Mouse (Mus musculus) midbrain, embryonic 11.5 days (tissue): ENCODE results near the gene Nr2f2. TPM values are rescaled to one million over a fixed set of nuclear protein-coding genes. Genes with fewer than 3 reads are reported as not detected.

Source experiments
- ATAC-seq: fragments of 200-750 bp; cut with Nextera tagmentation; 2 replicates; pipeline ENCODE4 v1.8.0; 2017; ENCODE audit warnings: moderate TSS enrichment, moderate library complexity; ENCODE audit not compliant: low FRiP score
- DNase-seq: peaks from one replicate; pipeline ENCODE4 v3.0.0; 2015; ENCODE audit warnings: low spot score; ENCODE audit errors: missing footprints
- H3K27ac ChIP-seq: fragments of 300-500 bp; sonication (generic); 2 replicates; pipeline ENCODE4 v1.5.1; 2014; ENCODE audit warnings: low read depth, low read length
- H3K27me3 ChIP-seq: fragments of 300-500 bp; sonication (generic); 2 replicates; pipeline ENCODE4 v1.6.1; 2014; ENCODE audit warnings: mild to moderate bottlenecking, low read length, moderate library complexity, mixed read lengths; ENCODE audit not compliant: control insufficient read depth, insufficient read depth
- H3K36me3 ChIP-seq: fragments of 300-500 bp; sonication (generic); 2 replicates; pipeline ENCODE4 v1.6.1; 2014; ENCODE audit warnings: mild to moderate bottlenecking, low read length, moderate library complexity, mixed read lengths; ENCODE audit not compliant: control insufficient read depth, insufficient read depth
- H3K4me1 ChIP-seq: fragments of 300-500 bp; sonication (generic); 2 replicates; pipeline ENCODE4 v1.6.1; 2014; ENCODE audit warnings: low read length; ENCODE audit not compliant: control insufficient read depth, insufficient read depth
- H3K4me2 ChIP-seq: fragments of 300-500 bp; sonication (generic); 2 replicates; pipeline ENCODE4 v1.6.1; 2014; ENCODE audit warnings: mild to moderate bottlenecking, moderate library complexity
- H3K4me3 ChIP-seq: fragments of 300-500 bp; sonication (generic); 2 replicates; pipeline ENCODE4 v1.5.1; 2014; ENCODE audit warnings: low read depth, low read length
- H3K9ac ChIP-seq: fragments of 300-500 bp; sonication (generic); 2 replicates; pipeline ENCODE4 v1.6.1; 2014; ENCODE audit warnings: low read length
- H3K9me3 ChIP-seq: fragments of 300-500 bp; sonication (generic); 2 replicates; pipeline ENCODE4 v1.6.1; 2016; ENCODE audit warnings: low read length; ENCODE audit not compliant: control insufficient read depth
- WGBS: fragments of 180-500 bp; shearing (Covaris S2); extraction: QIAGEN DNeasy Blood & Tissue Kit; methylation state at CpG from one replicate; pipeline ENCODE4 v1.1.7; 2014; 5-methylcytosine and 5-hydroxymethylcytosine counted together
- polyA plus RNA-seq: library from polyadenylated mRNA; unstranded; fragments of >200 nt; fragmentation: Nextera tagmentation; extraction: Ambion mirVana; gene quantifications from 2 replicates; pipeline ENCODE4 v1.2.1, GENCODE M21; 2014

The Nr2f2 gene
- polyA plus RNA-seq, 1 experiment from 2014 or later = 114 TPM

DNA sequence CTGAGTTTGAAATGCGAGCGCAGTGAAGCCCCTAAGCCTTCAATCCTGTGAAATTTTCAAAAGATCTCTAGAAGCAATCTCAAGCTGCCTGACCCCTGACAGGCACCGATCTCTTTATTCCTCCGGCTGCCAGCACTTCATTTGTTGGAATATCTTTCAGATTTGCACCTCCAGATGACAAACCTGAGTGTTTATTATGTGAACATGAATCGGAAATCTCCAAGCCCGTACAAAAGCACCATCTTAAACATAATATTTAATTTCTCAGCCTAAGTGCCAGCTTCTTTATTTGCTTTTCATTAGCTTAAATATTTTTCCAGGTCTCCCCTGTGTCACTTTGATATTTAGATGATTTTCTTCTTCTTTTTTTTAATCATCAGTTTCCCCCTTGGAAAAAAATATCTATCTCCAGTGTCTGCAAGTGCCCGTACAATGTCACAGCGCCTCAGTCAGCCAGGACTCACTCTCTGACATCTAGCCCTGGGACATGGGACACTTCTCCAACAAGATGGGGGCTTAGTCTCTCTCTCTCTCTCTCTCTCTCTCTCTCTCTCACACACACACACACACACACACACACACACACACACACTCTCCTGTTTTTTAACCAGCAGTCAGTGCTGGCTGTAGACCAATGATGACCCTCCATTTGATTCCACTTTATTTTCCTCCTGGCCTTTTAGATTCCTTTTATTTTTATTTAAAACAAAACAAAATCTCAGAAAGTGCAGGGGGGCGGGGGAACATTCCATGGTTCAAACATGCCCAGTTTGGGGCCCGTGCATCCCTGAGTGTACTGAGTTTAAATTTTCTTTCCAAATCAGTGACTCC lies 38.1 kb downstream of the Nr2f2 start:
- 4% methylated on average over 10 of the region's 10 CpGs for WGBS
- H3K36me3 ChIP-seq = no peaks in the 10 kb centered on the region
- H3K9me3 ChIP-seq = no peaks in the 10 kb centered on the region
- ATAC-seq (no peak), DNase-seq (peak; percentile 92)
- H3K9ac ChIP-seq = peak overlapping the region; percentile 54; the same call in 1 of the 2 replicates
- H3K4me1 ChIP-seq = peaks cover 12% of the 10 kb centered on the region
- peaks cover 91% of the 10 kb centered on the region for H3K27me3 ChIP-seq
- peak overlapping the region; percentile 62 for H3K27ac ChIP-seq
- H3K4me2 ChIP-seq = peak overlapping the region; percentile 69
- H3K4me3 ChIP-seq = peak overlapping the region; percentile 0; the same call in 1 of the 2 replicates

DNA sequence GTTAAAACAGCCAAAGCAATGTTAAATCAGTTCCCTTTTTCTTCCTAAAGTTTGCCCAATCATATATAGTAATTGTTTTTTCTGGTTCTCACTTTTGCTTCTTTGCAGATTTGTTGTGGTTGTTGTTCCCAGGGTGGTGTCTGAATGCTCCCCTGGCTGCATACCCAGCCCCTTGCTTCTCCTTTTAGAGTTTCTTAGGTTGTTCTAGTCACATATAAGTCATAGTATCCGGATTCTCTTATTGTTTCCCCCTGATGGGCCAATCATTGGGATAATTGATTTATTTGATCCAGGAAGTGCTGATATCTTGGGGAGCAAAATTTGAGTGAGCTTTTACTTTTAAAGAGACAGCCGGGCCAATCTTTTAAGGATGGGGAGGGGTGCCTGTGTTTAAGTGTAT lies 39.3 kb downstream of the Nr2f2 start:
- Histone ChIP-seq H3K27ac (0 out of 2 replicates have a peak overlapping the region, but pooled peaks have one; percentile 8), H3K4me1 (peaks cover 6% of the 10 kb centered on the region; the same call in 1 of the 2 replicates), H3K36me3 (no peaks in the 10 kb centered on the region), H3K9me3 (no peaks in the 10 kb centered on the region), H3K27me3 (peaks cover 91% of the 10 kb centered on the region), H3K4me2 (peak overlapping the region; percentile 69), H3K9ac (peak overlapping the region; percentile 49; the same call in 1 of the 2 replicates), H3K4me3 (peak overlapping the region; percentile 18; the same call in 1 of the 2 replicates)
- ATAC-seq = no peak
- peak; percentile 91 for DNase-seq
- WGBS = 2% methylated on average over 2 of the region's 2 CpGs

DNA sequence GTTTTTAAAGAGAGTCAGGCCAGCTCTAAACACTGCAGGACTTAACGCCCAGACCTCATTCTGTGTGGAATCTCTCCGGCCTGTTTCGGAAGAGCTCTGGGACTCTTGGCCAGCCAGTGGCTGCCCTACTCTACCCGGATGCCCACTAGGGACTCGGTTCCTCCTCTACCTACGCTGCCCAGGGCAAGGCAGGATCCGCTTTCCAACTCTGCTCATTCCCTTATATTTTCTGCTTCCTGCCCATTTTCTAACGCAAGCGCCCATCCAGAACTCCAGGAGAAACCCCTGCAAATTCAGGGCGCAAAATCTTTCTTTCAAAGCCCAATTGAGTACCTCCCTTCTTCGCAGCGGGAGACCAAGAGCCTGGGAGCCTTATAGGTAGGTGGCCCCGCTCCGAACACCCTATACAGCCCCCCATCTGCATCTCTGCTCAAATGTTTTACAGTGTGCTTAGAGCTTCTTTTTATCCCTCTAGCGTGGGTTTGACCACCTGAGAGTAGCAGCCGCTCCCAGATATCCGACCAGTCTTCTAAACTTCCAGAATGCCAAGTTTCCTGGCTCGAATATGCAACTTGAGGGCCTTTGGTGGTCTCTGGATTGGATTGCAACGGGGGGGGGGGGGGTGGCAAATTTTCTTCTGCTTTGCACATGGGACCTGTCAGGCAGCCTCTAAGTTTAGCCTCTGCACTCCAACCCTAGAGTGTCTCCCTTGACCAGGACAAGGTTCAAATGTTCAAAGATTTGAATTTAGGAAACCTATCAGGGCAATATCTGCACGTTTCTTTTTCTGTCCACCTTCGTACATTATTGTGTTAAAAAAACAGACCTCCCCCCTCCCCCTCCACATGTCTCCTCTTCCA lies 40.1 kb downstream of the Nr2f2 start:
- Histone ChIP-seq H3K4me3 (peak overlapping the region; percentile 18), H3K4me1 (peaks cover 4% of the 10 kb centered on the region; the same call in 1 of the 2 replicates), H3K36me3 (no peaks in the 10 kb centered on the region), H3K27me3 (peaks cover 88% of the 10 kb centered on the region), H3K27ac (peak overlapping the region; percentile 46), H3K9me3 (no peaks in the 10 kb centered on the region), H3K4me2 (peak overlapping the region; percentile 69), H3K9ac (peak overlapping the region; percentile 49)
- DNase-seq (peak; percentile 95), ATAC-seq (no peak)
- WGBS = under 1% methylated on average over 21 of the region's 21 CpGs

DNA sequence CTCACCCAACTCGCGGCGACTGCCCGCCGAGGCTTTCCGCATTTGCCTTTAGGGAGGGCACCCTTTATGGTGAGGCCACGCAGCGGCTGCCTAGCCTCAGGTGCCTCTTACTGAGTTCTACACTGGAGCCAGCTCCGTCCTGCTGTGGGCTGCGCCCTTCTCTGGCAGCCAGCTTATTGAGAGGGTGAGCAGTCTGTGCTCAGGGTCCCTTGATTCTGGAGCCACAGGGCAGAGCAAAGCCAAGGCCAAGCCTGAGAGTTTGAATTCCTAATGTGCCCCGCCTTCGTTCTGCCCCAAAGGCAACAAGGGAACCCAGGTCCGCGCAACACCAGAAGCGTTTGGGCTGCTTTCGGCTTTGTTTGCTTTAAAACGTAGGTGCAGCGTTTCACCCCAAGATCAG lies 41.2 kb downstream of the Nr2f2 start:
- H3K9ac ChIP-seq = peak overlapping the region; percentile 17
- peaks cover 83% of the 10 kb centered on the region for H3K27me3 ChIP-seq
- no peaks in the 10 kb centered on the region for H3K9me3 ChIP-seq
- H3K4me1 ChIP-seq = no peaks in the 10 kb centered on the region; the same call in 1 of the 2 replicates
- H3K27ac ChIP-seq = peak overlapping the region; percentile 56; the same call in 1 of the 2 replicates
- H3K4me2 ChIP-seq = peak overlapping the region; percentile 69
- under 1% methylated on average over 18 of the region's 18 CpGs for WGBS
- H3K36me3 ChIP-seq = no peaks in the 10 kb centered on the region
- DNase-seq (peak; percentile 96), ATAC-seq (peak; percentile 36; the same call in 1 of the 2 replicates)
- H3K4me3 ChIP-seq = peak overlapping the region; percentile 18

DNA sequence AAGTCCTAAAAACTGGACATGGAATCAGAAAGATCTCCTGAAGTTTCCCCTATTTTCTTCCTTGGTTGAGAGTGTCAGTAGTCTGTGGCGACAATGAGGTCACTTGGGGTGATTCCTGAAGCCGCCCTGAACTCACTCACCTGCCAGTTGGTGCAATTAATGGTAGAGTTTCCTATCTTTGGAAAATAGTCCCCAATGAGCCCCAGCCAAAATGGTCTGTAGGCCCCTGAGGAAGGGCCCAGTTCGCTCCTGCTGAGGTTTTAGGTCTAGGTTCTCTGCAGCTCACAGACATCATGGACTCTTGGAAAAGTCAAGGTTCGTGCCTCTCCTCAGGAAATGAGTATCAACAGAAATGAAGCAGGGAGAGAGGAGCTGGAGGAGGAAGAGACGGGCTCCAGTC lies 42.0 kb downstream of the Nr2f2 start:
- no peak overlapping the region for H3K27ac ChIP-seq
- H3K4me2 ChIP-seq = peak overlapping the region; percentile 69
- H3K9me3 ChIP-seq = no peaks in the 10 kb centered on the region
- peak overlapping the region; percentile 6; the same call in 1 of the 2 replicates for H3K9ac ChIP-seq
- no peaks in the 10 kb centered on the region for H3K36me3 ChIP-seq
- H3K4me1 ChIP-seq = no peaks in the 10 kb centered on the region
- no peak overlapping the region for H3K4me3 ChIP-seq
- ATAC-seq (no peak), DNase-seq (peak; percentile 92)
- WGBS = 9% methylated on average over 5 of the region's 5 CpGs
- H3K27me3 ChIP-seq = peaks cover 80% of the 10 kb centered on the region

DNA sequence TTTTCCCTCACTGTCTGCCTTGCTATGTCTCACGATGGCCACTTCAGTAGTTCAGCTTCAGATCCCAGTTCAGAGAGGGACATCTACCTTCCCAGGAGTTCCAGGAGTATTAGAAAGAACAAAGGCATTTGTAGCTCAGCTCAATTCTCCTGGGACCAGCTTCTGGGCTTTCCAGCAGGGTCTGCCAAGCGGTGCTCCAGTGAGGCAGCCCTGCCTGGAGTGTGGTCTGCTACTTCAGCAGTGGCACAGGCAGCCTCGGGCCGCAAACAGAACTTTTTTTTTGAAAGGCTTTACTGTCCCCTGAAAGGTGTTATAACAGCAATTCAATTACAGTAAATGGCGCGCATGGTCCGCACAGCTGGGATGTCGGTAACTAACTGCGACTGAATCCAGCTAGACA lies 42.5 kb downstream of the Nr2f2 start:
- Histone ChIP-seq H3K4me2 (no peak overlapping the region), H3K4me3 (no peak overlapping the region), H3K27me3 (peaks cover 77% of the 10 kb centered on the region), H3K27ac (no peak overlapping the region), H3K9ac (no peak overlapping the region), H3K4me1 (no peaks in the 10 kb centered on the region), H3K9me3 (no peaks in the 10 kb centered on the region), H3K36me3 (no peaks in the 10 kb centered on the region)
- DNase-seq = peak; percentile 93
- ATAC-seq = no peak
- WGBS = 5% methylated on average over 9 of the region's 9 CpGs

DNA sequence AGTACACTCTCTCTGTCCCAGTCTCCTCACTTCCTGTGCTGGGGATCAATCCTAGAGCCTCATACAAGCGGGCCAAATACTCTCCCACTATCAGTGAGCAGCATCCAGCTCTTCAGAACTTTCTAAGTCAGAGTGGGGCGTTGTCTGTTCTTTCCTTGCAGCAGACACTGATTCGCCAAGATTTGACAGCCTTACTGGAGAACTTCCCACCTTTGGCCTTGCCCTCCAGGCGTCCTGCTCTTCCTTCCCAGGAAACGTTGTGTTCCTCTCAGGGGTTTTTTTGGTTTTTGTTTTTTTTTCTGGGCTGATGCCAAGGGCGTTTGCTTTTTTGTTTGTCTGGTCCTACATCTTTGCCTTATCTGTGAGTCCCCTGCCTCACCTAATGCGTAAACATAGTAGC lies 60.8 kb downstream of the Nr2f2 start:
- WGBS = 65% methylated on average over 7 of the region's 7 CpGs
- Histone ChIP-seq H3K9me3 (no peaks in the 10 kb centered on the region), H3K4me2 (no peak overlapping the region), H3K9ac (no peak overlapping the region), H3K27me3 (no peaks in the 10 kb centered on the region), H3K36me3 (no peaks in the 10 kb centered on the region), H3K4me3 (no peak overlapping the region), H3K4me1 (no peaks in the 10 kb centered on the region), H3K27ac (no peak overlapping the region)
- ATAC-seq (no peak), DNase-seq (peak; percentile 74)

DNA sequence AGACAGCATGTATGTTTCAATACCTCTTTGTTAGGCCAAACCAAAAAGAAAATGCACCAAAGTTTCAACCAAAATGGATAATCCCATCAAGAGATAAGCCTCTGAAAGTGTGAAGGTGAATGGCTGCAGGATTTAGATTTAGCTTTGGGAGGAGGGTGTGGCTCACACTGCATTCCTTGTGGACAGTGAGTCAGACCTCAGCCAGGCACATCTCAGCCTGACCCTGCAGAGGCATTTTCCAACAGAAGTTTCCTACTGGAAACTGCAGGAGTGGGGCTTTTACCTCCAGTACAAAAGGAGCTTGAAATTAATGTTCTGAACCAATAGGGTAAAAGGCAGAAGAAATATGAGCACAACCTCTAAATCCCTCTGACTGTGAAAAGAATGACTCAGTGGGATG lies 62.1 kb downstream of the Nr2f2 start:
- no peaks in the 10 kb centered on the region for H3K9me3 ChIP-seq
- no peaks in the 10 kb centered on the region for H3K4me1 ChIP-seq
- H3K27me3 ChIP-seq = no peaks in the 10 kb centered on the region
- no peak overlapping the region for H3K9ac ChIP-seq
- DNase-seq (peak; percentile 19), ATAC-seq (no peak)
- no peak overlapping the region for H3K4me2 ChIP-seq
- H3K36me3 ChIP-seq = no peaks in the 10 kb centered on the region
- no peak overlapping the region for H3K27ac ChIP-seq
- H3K4me3 ChIP-seq = no peak overlapping the region
